Mouse (Mus musculus) liver, postnatal 0 days (tissue): Measurements from ENCODE around the gene Tspan4.

Experiments used
- CTCF ChIP-seq: sonication (generic); IDR thresholded peaks from 2 replicates; pipeline ENCODE4 v1.5.1; 2016; ENCODE audit warnings: antibody characterized with exemption, low read depth
- EP300 ChIP-seq: IDR thresholded peaks from 2 replicates; pipeline ENCODE4 v1.6.1; 2016; ENCODE audit warnings: antibody characterized with exemption, low read depth, mild to moderate bottlenecking

- TF ChIP-seq CTCF: no peak
- no peak for TF ChIP-seq EP300
Measured at GRCm38 (mm10) chr7:141441460-141441859, 33.6 kb upstream of the Tspan4 start.
